Mouse (Mus musculus) layer of hippocampus, adult 11-12 months (tissue): Measurements from ENCODE around the gene Cbl.

Source experiments
- DNase-seq: peaks from one replicate; pipeline ENCODE4 v3.0.0; 2022; ENCODE audit warnings: low spot score

Cbl gene

DNA sequence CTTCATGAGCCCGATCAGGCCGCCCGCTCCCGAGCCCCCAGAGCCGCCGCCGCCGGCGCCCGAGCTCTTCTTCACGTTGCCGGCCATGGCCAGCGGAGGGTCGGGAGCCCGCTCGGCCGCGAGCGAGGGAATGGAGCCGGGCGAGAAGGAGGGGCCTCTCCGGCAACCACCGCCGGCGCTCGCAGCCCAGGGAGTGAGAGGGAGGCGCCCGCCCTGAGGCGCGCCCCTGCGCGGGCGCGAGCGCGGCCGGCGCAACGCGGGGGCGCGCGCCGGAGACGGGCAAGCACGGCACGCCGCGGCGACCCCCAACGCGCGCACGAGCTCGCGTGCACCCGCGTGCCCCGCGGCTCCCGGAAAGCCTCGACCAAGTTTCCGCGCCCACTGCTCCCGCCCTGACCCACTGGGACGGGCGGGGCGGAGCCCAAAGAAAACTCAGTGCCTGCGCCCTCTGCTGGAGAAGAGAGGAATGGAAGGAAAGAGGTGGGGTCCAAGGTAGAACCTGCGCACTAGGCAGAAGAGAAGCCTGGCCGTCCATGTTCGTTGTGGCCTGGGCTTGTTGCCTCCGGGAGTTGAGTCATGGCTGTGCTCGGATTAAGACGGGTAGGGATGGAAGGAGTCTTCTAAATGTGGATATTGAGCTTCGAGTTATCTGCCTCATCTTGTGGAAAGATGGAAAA lies at the start of gene Cbl:
Gene Cbl, minus strand, starts transcription at position 248 of the 677 bp plus-strand sequence.
- peak; percentile 99 for DNase-seq

DNA sequence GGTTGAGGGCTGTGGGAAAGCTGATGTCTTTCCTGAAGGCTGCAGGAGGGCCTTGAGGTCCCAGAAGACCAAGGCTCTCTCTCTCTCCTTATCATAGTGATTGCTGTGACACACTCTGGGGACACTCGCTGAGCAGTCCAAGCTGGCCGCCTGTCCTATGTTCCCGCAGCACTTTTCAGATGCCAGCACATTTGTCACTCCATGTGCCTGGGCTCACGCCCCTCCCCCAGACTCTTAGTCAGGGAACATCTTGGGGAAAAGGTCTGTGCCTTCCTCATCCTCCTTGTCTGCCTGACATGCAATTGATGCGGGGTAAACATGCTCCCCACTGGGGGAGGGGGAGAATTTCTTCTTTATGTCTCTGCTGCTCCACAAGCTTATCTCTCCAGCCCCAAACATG lies 49.3 kb upstream of the Cbl start:
- no peak for DNase-seq

DNA sequence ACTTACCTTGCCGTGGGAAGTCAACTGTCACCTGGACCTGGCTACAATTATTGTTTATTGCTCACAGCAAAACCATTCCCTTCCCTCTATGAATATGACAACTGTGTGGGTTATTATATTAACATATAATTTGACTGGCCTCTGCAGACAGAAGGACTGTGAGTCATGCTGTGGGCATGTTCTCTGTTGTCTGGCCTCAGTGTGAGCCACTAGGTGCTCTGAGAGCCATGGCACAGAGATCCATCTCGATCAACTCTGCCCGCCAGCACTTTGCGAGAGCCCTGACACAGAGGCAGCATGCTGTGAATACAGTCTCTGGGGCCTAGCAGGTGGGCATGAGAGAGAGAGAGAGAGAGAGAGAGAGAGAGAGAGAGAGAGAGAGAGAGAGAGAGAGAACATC lies 36.1 kb upstream of the Cbl start:
- no peak for DNase-seq

DNA sequence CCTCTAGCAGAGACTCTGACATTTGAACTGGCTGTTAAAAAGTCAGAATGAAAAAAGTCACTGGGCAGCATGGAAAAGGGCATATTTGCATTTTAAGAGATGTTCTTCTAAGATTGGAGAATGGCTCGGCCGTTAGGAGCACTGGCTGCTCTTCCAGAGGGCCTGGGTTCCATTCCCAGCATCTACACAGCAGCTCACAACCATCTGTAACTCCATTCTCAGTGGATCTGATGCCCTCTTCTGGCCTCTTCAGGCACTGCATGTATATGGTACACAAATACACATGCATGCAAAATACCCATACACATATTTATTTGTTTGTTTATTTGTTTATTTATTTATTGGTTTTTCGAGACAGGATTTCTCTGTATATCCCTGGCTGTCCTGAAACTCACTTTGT lies 35.2 kb upstream of the Cbl start:
- peak; percentile 43 for DNase-seq

DNA sequence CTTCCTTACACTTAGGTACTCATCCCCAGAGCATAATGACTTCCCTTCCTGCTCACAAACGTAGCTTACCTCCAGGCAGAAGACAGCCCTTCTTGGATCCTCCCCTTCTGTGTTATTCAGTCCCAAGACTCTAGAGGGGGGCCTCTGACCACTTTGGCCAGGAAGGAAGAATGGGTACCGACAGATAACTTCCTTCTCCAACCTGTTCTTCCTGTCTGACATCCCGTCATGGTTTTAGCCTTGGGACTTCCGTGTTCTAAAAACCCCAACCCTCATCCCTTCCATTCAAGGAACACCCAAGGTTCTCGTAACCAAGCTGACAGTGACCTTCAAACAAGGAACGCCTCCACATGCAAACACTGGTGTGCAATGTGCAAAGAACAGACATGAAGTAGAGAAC lies 34.6 kb upstream of the Cbl start, which contains the start of gene Nlrx1:
Gene Nlrx1, minus strand, starts transcription at position 168 of the 400 bp plus-strand sequence.
- no peak for DNase-seq

DNA sequence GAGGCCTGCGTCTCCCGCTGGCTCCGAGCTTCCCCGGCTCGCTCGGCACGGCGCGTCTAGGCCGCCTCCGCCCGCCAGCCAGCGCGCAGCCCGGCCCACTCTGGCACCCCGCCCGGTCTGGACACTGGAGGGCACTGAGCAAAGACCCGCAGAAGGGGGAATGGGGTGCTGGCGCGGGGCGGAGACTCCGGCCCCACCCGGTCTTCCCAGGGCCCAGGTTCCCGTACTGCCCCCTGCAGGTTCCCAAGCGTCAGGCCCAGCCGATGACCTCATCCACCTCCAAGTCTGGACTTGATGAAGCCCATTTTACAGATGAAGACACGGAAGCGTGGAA lies 34.1 kb upstream of the Cbl start:
- DNase-seq, result peak; percentile 86

DNA sequence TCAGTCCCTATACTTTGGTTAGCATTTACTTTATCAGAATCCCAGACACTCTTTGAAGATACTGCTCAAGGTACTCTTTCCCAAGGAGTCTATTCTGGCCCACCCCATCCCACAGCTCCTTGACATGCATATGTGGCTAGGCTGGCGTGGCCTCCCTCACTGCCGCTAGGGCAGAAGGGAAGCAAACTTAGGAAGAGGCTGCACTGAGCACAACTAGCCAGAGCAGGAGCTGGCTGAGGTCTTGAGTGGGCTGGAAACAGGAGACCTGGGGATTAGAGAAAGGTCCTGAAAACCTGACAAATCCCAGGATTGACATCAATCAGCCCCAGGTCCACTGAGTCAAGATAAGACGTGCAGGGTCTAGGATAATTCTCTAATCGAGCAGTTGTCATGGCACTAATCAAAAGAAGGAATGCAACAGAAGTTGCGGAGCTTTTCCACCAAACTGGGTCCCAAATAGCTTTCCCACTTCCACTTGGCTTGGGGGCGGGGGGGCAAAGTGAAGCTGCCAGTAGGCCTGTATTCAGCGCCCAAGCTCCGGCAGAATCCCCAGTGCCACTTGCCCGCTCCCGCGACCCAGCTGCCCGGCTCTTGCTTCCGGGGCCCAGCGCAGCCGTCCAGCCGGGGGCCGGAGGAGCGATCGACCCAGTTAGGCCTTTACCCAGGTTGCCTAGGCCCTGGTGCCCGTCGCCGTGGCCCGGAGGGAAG lies 33.6 kb upstream of the Cbl start:
- DNase-seq, result no peak

DNA sequence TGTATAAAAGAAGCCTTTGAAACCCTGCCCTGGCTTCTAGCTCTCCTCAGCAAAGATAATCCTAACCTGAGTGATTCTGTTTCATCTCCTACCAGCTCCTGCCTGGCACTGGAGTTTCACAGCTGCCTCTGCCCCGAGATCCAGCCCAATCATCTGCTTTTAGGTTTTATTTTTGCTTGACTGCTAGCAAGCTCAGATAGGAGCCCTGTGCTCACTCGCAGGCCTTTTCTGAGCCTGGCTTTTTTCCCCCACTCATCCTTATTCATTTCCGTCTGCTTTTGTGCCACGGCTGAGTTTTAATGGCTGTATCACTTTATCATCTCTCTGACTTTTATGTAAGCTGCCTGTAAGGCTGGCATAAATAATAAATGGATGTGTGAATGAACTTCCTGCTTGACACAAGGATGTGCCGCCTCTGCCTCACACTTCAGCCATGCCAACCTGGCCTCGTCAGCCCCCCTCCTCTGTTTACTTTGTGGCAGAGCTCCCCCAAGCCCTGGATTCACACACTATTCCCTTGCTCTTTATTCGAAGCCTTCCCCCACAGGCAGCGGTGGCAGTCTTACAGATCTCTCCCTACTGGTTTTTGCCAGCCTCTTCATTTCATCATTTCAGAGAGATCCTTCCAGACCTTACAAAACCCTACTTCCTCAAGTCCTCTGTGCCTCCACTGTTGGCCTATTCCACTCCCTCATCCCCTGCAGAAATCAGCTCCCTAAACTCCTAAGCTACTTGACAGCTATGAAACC lies 32.8 kb upstream of the Cbl start:
- peak; percentile 42 for DNase-seq

DNA sequence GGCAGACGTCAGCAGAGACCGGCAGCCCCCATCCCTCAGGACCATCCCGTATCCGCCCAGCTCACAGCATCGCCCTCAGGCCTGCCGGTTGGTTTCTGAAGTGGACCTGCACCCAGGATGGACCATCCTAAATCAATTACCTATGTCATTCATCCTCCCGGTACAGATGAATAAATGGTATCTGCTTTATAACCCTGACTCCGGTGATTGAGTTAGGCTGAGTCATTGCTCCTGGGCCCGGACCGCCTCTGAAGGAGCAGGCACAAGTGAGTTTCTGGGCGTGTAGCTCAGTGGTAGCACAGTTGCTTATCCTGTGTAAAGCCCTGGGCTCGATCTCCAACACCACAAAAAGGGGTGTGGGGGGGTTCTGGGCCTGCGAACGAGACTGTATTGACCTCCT lies 27.5 kb upstream of the Cbl start:
- no peak for DNase-seq

DNA sequence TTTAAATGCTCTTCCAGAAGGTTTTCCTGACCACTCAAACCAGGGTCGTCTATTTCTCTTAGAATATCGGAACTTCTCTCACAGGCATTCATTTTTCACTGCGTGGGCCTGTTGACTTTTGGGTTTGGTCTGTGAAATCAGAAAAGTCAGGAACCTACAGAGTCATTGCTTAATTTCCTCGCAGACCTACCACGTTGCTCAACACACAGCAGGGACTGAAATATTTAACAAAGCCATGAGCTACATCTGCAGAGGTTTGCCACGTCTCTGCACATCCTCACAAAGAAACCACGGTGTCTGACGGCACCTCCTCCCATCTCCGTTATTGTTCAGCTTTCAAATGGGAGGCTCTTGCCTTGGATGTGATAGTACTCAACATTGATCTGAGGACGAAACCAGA lies 25.2 kb upstream of the Cbl start:
- DNase-seq, result no peak

DNA sequence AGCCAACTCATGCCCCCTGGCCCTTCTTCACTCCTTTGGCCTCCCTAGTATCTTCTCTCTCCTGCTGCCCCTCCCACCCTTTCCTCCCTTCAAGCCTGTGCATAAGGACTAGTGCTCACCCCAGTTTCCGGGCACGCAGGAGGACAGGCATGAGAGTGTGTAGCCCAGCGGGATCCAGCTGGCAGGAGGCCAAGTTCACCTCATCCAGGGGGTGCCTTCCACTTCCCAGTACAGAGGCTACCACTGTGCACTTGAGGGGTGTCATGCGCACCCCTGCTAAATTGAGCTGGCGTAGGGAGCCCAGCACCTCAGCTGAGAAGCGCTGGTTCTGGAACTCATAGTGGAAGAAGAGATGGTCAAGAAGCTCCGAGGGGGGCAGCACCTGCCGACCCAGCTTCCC lies 22.4 kb upstream of the Cbl start:
- no peak for DNase-seq

DNA sequence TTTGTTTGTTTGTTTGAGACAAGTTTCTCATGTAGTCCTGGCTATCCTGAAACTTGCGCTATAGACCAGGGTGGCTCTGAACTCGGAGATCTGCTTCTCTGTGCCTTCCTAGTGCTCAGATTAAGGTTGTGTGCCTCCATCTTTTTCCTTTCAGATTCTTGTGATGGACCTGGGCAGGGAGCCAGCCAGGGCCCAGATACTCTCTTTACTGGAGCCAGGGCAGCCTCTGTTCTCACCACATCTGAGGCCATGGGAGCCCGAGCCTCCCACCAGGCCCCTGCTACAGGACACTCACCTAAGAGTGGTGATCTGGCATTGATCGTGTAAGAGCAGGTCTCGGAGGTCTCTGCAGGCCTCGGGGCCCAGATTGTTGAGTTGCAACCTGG lies 21.3 kb upstream of the Cbl start:
- DNase-seq, result no peak

DNA sequence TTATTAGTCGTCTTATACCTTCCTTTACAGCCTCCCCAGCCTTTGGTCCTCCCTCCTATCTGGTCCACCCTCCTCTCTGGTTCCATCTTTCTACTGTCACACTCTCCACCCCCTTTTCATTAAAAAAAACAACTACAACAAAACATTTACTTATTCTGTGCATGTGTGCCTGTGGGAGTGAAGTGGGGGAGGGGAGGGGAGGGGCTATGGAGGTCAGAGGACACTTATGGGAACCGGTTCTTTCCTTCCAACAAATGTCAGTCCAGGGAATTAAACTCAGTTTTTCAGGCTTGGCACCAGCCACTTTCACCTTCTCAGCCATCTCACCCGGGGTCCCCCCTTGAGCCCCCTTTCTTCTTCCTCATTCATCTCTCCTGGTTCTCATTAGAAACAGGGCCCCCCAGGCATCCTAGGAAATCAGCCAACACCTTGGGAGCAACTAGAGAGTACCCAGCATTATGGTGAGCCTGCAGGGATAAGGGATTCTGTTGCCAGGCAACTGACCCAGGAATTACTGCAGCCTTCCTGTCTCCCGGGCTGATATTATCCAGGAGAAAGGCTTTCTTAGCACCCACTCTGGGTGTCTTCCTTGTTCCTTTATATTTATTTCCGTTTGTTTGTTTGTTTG lies 20.8 kb upstream of the Cbl start:
- DNase-seq, result no peak

DNA sequence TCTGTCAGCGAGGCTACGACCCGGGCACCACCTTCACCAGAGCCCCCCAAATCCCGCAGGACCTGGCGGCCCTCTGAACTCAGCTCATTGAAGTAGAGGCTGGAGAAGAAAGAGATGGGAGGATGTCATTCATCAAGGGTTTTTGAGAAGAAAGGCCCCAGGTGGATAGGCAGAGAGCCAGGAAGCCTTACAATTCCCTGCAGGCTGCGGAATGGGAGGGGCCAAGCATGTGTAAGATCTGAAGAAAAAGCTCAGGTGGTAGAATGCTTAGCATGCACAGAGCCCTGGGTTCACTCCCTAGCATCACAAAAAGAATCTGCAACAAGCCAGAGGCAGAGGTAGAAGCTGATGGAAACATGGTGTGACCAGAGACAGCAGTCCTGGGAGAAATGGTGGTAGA lies 19.6 kb upstream of the Cbl start:
- no peak for DNase-seq

DNA sequence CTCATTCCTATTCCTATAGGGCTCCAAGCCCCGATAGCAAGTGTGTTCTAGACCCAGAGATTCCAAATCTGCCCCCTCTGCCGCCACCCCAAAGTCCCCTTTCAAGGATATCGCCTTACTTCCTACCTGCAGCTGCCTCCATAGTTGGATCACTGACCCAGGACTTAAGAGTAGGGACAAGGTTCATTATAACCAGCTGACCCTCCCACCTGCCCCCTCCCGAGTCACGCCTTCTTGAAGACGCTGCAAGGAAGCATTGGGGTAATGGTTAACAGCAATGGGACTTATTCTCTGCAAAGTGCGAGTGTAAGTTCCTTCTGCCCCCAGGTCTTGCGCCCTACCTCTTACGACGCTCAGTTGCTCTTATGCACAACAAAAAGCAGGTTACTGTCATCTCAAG lies 17.5 kb upstream of the Cbl start, which contains the start of gene Pdzd3:
Gene Pdzd3, minus strand, starts transcription at position 158 of the 400 bp plus-strand sequence.
- no peak for DNase-seq

DNA sequence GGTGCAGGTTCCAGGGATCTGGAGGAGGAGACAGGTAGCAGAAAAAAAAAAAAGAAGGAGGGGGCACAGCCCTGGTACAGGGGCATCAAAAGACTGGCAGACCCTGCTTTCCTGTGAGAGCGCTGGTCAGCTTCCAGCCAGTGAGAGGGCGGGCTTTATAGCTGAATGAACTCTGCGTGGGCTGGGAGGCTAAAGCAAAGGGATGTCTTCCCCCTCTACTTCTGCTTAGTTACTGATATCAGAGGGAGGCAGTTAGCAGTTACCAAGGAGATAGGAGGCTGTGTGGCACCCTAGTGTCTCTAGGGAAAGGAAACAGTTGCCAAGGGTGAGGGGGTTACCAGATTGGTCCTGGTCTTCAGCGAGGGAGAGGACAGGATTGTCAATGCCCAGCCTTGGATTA lies 16.6 kb upstream of the Cbl start:
- peak; percentile 40 for DNase-seq

DNA sequence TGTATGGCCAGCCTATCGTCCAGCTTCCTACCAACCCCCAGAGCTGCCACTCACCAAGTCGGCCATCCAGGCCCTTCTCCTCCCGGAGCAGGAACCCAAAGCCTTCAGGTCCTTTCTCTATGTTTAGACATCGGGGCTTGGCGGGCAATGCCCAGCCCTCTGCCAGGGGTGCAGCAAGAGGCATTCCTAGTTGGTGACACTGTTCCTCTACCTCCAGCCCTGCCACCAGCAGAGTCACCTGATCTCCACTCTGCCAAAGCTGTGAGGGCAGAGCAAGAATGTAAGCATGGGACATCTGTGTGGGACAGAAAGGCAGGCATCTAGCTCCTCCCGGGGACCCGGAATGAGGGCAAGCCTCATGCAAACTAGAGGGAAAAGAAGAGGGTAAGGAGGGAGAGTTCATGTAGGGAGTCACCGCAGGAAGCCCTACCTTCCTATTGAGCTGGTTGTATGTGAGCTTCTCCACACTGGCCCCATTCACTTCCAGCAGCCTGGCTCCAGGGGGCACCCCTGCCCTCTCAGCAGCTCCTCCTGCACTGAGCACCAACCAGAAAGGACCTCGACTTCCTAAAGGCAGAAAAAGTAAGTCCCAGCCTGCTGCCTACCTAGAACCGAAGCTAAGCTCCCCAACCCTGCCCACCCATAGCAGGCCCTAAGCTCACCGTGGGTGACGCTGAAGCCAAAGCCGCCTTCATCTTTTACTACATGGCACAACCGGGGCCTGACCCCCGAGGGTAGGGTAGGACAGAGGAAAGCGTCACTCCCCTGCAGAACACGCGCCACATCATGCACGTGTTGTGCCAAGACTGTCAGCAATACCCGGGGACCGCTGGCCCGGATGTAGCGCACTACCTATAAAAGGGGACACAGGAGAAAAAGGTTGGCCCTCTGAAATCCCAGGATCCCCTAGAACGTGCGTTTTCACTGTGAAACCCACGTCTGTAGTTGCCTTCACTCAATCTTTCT lies 15.6 kb upstream of the Cbl start:
- peak; percentile 79 for DNase-seq

DNA sequence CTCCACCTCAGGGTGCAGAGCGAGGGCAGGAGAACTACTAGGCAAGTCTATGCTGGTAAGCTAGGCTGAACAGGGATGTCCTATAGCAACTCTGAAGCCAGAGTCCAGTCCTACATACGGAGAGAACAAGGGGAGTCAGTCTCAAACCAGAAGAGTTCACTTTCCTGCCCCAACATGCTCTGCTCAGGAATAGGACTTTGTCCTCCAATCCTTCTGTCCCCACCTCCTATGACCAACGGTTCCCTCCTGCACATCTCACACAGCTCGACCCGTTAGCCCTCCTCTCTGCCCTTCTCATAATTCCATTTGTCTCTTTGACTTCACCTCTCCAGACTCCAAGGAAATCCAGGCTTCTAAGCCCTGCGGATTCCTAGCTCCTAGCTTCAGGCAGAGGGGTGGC lies 14.1 kb upstream of the Cbl start:
- no peak for DNase-seq

DNA sequence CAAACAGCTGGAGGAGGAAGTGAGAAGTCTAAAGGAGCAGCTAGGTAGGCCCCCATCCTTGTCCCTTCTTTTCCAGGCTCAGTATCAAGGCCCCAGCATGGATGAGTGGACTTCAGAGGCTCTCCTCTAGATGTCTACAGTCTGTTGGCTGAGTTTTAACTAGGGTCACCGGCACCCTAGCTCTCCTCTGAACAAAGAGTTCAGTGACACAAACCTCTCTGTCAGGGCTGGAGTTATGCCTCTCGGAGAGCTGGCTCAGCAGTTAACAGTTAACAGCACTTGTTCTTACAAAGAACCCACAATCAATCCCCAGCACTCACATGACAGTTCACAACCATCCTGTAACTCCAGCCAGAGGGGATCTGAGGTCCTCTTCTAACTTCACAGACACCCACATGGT lies 9.8 kb upstream of the Cbl start:
- DNase-seq, result no peak

DNA sequence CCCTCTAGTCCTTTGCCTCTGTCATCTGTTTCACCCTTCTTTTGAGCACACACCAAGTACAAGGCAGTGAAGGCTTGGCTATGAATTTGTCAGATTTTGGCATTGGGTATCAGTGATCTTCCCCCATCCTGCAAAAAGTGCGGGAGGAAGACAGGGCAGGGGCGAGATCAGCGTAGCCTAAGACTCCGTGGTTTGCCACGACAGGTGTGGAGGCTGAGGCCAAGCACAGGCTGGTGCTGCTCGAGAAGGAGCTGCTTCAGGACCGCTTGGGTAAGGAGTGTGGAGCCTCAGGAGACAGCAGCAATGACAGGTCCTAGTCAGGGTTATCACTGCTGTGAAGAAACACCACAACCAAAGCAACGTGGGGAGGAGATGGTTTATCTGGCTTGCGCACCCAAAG lies 7.6 kb upstream of the Cbl start:
- DNase-seq, result no peak

DNA sequence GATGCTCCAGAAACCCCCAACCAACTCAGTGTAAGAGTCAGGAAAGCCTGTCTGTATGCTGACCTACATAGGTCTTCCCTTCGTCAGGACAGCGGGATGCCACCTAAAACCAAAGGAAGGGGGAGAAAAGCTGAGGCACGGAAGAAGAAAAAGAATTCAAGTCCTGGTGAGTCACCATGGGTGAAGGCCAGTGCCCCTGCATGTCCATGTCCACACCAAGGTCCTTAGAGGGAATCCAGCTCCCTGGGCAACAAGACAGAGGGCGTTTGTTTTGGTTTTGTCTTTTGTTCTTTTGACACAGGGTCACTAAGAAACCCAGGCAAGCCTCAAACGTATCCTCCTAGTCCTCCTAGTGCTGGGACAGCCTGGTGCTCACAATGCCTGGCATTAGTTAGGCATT lies 7.1 kb upstream of the Cbl start:
- DNase-seq, result no peak

DNA sequence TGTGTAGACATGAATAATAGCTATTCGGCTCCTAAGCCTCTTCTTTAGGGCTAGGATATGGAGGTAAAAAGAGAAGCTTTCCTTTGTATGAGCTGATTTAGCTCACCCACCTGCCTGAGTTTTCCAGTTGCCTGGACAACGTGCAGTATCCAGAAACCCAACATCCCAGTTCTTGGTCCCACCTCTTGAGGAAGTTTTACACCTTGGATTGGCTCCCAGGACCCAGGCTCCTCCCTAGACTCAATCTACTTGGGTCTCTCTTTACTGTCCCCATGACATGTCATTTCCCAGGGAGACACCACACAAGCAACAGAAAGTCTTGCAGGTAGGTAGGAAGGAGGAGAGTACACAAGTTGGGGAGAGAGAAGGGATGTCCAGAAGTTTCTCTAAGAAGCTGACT lies 6.5 kb upstream of the Cbl start, which contains the start of gene Ccdc153:
Gene Ccdc153, plus strand, starts transcription at position 278 of the 400 bp plus-strand sequence.
- DNase-seq, result no peak
